Mouse (Mus musculus) layer of hippocampus, adult 18-20 months (tissue): ENCODE measurements around the gene Camk2b. TPM values are rescaled to one million over a fixed set of nuclear protein-coding genes. Genes with fewer than 3 reads are reported as not detected.

Source experiments
- DNase-seq, 2 experiments: peaks; one replicate each; pipeline ENCODE4 v3.0.0; 2022; ENCODE audit warnings: low spot score in 2 of 2
- total RNA-seq, 2 experiments: library from RNA; stranded (reverse); gene quantifications; 2 replicates each; pipeline ENCODE4 v1.2.3; 2021

The Camk2b gene
- total RNA-seq, 2 experiments from 2014 or later, result 1,052 to 1,163 TPM

- no peak for DNase-seq
Observed at GRCm38 (mm10) chr11:6053386-6053785, 12.8 kb downstream of the Camk2b start.

- DNase-seq, result no peak
Observed at GRCm38 (mm10) chr11:6050066-6050560, 16.0 kb downstream of the Camk2b start.

- DNase-seq, result no peak
Observed at GRCm38 (mm10) chr11:6048208-6048607, 18.0 kb downstream of the Camk2b start.

GRCm38 (mm10) chr11:6038929-6039328 lies 27.2 kb downstream of the Camk2b start:
- DNase-seq, result peak in 1 of 2 experiments; percentile 57

- DNase-seq, result no peak
Observed at GRCm38 (mm10) chr11:6037686-6038085, 28.5 kb downstream of the Camk2b start.

GRCm38 (mm10) chr11:6037198-6037597 lies 29.0 kb downstream of the Camk2b start:
- DNase-seq, result no peak

- DNase-seq, result no peak
Observed at GRCm38 (mm10) chr11:6036477-6036876, 29.7 kb downstream of the Camk2b start.

GRCm38 (mm10) chr11:6035521-6035920 lies 30.6 kb downstream of the Camk2b start:
- no peak for DNase-seq

- DNase-seq, result no peak
Observed at GRCm38 (mm10) chr11:6034740-6035139, 31.4 kb downstream of the Camk2b start.

GRCm38 (mm10) chr11:6033801-6034200 lies 32.4 kb downstream of the Camk2b start:
- no peak for DNase-seq

- peak in 1 of 2 experiments; percentile 75 for DNase-seq
Observed at GRCm38 (mm10) chr11:6033147-6033546, 33.0 kb downstream of the Camk2b start.

- peak; percentile 73 to 80 for DNase-seq
Observed at GRCm38 (mm10) chr11:6030650-6031049, 35.5 kb downstream of the Camk2b start.

GRCm38 (mm10) chr11:6029790-6030189 lies 36.4 kb downstream of the Camk2b start:
- DNase-seq, result no peak

- no peak for DNase-seq
Observed at GRCm38 (mm10) chr11:6028911-6029310, 37.3 kb downstream of the Camk2b start.

- DNase-seq, result peak in 1 of 2 experiments; percentile 65
Observed at GRCm38 (mm10) chr11:6026361-6026760, 39.8 kb downstream of the Camk2b start.

- no peak for DNase-seq
Observed at GRCm38 (mm10) chr11:6024923-6025652, 41.1 kb downstream of the Camk2b start.

- no peak for DNase-seq
Observed at GRCm38 (mm10) chr11:6020897-6021839, 45.0 kb downstream of the Camk2b start.

- DNase-seq, result no peak
Observed at GRCm38 (mm10) chr11:6020360-6020759, 45.8 kb downstream of the Camk2b start.

GRCm38 (mm10) chr11:6018218-6019010 lies 47.7 kb downstream of the Camk2b start:
- DNase-seq, result peak; percentile 64 to 83

GRCm38 (mm10) chr11:6017484-6018140 lies 48.5 kb downstream of the Camk2b start:
- no peak for DNase-seq
